Mouse (Mus musculus): ENCODE measurements at regions not wholly inside any gene's neighbourhood (a gene's known extent, or its start where the extent isn't known, plus 50 kb on each side); places are given as distances from the start of the nearest gene placed in this dataset.

DNA sequence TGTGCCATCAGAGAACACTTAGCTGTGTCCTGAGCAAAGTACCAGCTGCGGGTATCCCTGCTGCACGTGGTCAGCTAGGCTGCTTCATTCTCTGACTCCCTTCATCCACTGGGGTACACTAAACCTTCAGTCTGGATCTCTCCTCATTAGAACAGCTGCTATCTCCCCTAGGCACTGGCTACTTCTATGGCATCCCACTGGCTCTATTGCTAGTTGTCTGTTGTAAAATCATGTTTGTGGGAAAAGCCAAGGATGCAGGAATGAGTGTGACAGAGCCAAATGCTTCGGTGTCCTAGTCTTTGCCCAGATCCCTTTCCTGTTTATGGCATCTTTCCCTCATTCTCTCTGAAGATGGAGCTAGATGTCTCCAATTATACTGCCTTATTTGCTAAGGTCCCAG is 440.9 kb downstream of the Nbas start:
- H3K4me1 ChIP-seq (replicated peaks; ENCODE audit: control insufficient read depth, insufficient read depth, low read length), result no peaks in the 10 kb centered on the region
- no peaks in the 10 kb centered on the region for H3K9me3 ChIP-seq (ENCODE audit: control insufficient read depth)
- no peaks in the 10 kb centered on the region for H3K36me3 ChIP-seq (ENCODE audit: control insufficient read depth, insufficient read depth)
- no peak overlapping the region for H3K9ac ChIP-seq (ENCODE audit: low read depth, low read length)
- no peak for ATAC-seq
- WGBS, result 89% methylated on average over 3 of the region's 3 CpGs
- no peak overlapping the region for H3K4me2 ChIP-seq (replicated peaks; ENCODE audit: low read depth)
- H3K27me3 ChIP-seq (replicated peaks; ENCODE audit: control insufficient read depth, insufficient read depth, low read length), result no peaks in the 10 kb centered on the region
- H3K4me3 ChIP-seq (ENCODE audit: low read depth, low read length), result no peak overlapping the region
- no peak for TF ChIP-seq CTCF (IDR thresholded peaks at IDR 0.05; ENCODE audit: low read depth)
- no peak overlapping the region for H3K27ac ChIP-seq (ENCODE audit: low read depth, low read length)

DNA sequence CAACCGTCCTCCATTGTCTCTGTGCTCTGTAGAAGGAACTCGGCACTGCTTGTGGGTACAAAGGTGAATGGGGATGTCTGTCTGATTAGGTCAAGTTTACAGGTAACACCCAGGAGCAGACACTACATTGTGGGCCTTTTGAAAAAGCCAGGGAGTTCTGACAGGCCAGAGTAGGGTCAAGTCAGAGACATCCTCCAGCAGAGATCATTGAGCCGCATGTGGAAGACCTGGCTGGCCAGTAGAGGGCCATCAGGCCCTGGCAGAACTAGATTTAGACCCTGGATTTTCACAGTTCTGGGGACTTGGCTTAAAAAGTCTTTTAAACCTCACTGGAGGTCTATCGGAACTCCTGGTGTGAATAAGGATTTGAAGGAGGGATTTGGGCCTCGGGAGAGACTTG is 438.8 kb downstream of the Nbas start:
- Histone ChIP-seq H3K27ac (ENCODE audit: low read depth, low read length) (no peak overlapping the region), H3K27me3 (replicated peaks; ENCODE audit: control insufficient read depth, insufficient read depth, low read length) (no peaks in the 10 kb centered on the region), H3K36me3 (ENCODE audit: control insufficient read depth, insufficient read depth) (no peaks in the 10 kb centered on the region), H3K4me3 (ENCODE audit: low read depth, low read length) (no peak overlapping the region), H3K9me3 (ENCODE audit: control insufficient read depth) (no peaks in the 10 kb centered on the region), H3K4me1 (replicated peaks; ENCODE audit: control insufficient read depth, insufficient read depth, low read length) (no peaks in the 10 kb centered on the region), H3K9ac (ENCODE audit: low read depth, low read length) (no peak overlapping the region), H3K4me2 (replicated peaks; ENCODE audit: low read depth) (no peak overlapping the region)
- 78% methylated on average over 5 of the region's 5 CpGs for WGBS
- peak; percentile 60 for TF ChIP-seq CTCF (IDR thresholded peaks at IDR 0.05; ENCODE audit: low read depth)
- no peak for ATAC-seq

DNA sequence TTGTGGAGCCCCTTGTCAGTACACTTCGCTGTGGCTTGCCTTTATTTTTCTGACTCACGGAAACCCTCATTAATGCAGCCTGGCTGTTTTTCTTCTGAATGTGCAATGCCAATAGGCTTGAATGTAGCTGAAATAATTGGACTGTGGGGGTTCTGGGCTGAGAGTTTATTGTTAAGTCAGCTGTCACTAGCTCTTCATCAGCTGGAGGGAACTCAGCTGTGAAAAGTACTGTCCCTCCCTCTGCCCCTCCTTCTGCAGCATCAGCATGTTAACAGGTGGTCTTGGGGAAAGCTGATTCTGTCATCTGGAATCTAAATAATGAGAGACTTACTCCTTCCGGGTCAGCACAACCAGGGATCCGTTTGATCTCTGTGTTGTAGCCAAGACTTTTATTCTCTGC is 437.6 kb downstream of the Nbas start:
- no peak overlapping the region for H3K27ac ChIP-seq (ENCODE audit: low read depth, low read length)
- no peaks in the 10 kb centered on the region for H3K27me3 ChIP-seq (replicated peaks; ENCODE audit: control insufficient read depth, insufficient read depth, low read length)
- no peak overlapping the region for H3K9ac ChIP-seq (ENCODE audit: low read depth, low read length)
- no peak overlapping the region for H3K4me3 ChIP-seq (ENCODE audit: low read depth, low read length)
- no peaks in the 10 kb centered on the region for H3K9me3 ChIP-seq (ENCODE audit: control insufficient read depth)
- H3K36me3 ChIP-seq (ENCODE audit: control insufficient read depth, insufficient read depth), result no peaks in the 10 kb centered on the region
- no peaks in the 10 kb centered on the region for H3K4me1 ChIP-seq (replicated peaks; ENCODE audit: control insufficient read depth, insufficient read depth, low read length)
- no peak for ATAC-seq
- no peak for TF ChIP-seq CTCF (IDR thresholded peaks at IDR 0.05; ENCODE audit: low read depth)
- no peak overlapping the region for H3K4me2 ChIP-seq (replicated peaks; ENCODE audit: low read depth)
- 64% methylated on average over 4 of the region's 4 CpGs for WGBS

DNA sequence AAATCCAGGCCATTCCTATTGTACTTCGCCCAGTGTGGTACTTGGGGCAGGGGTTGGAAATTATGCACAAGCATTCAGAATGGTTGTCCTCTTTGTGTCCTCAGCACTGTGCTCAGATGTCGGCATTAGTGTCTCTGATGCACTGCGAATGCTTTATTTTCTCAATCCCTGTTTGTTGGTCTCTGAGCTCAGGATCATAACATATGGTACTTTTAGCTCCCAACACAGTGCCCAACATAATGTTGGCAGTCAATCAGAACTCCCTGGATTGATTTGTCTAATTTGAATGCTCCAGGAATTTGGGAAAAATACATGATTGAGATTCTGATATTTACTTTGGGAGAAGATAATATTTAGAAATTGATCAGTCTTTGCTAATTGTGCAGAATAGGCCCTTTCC is 434.7 kb downstream of the Nbas start:
- Histone ChIP-seq H3K4me2 (replicated peaks; ENCODE audit: low read depth) (no peak overlapping the region), H3K27me3 (replicated peaks; ENCODE audit: control insufficient read depth, insufficient read depth, low read length) (no peaks in the 10 kb centered on the region), H3K4me1 (replicated peaks; ENCODE audit: control insufficient read depth, insufficient read depth, low read length) (no peaks in the 10 kb centered on the region), H3K9ac (ENCODE audit: low read depth, low read length) (no peak overlapping the region), H3K4me3 (ENCODE audit: low read depth, low read length) (no peak overlapping the region), H3K9me3 (ENCODE audit: control insufficient read depth) (no peaks in the 10 kb centered on the region), H3K27ac (ENCODE audit: low read depth, low read length) (no peak overlapping the region), H3K36me3 (ENCODE audit: control insufficient read depth, insufficient read depth) (no peaks in the 10 kb centered on the region)
- TF ChIP-seq CTCF (IDR thresholded peaks at IDR 0.05; ENCODE audit: low read depth), result no peak
- WGBS, result 89% methylated on average over 3 of the region's 3 CpGs
- no peak for ATAC-seq

GRCm38 (mm10) chr12:13699858-13700257 is 430.9 kb downstream of the Nbas start:
- no peak for ATAC-seq
- WGBS, result 73% methylated on average over 2 of the region's 2 CpGs
- no peak overlapping the region for H3K4me2 ChIP-seq (replicated peaks; ENCODE audit: low read depth)

GRCm38 (mm10) chr12:13698834-13699233 is 429.9 kb downstream of the Nbas start:
- Histone ChIP-seq H3K9me3 (ENCODE audit: control insufficient read depth) (no peaks in the 10 kb centered on the region), H3K27me3 (replicated peaks; ENCODE audit: control insufficient read depth, insufficient read depth, low read length) (no peaks in the 10 kb centered on the region), H3K4me2 (replicated peaks; ENCODE audit: low read depth) (no peak overlapping the region), H3K36me3 (ENCODE audit: control insufficient read depth, insufficient read depth) (no peaks in the 10 kb centered on the region), H3K27ac (ENCODE audit: low read depth, low read length) (no peak overlapping the region), H3K4me1 (replicated peaks; ENCODE audit: control insufficient read depth, insufficient read depth, low read length) (no peaks in the 10 kb centered on the region), H3K4me3 (ENCODE audit: low read depth, low read length) (no peak overlapping the region), H3K9ac (ENCODE audit: low read depth, low read length) (no peak overlapping the region)
- 49% methylated on average over 4 of the region's 4 CpGs for WGBS
- no peak for TF ChIP-seq CTCF (IDR thresholded peaks at IDR 0.05; ENCODE audit: low read depth)
- no peak for ATAC-seq

More at GRCm38 (mm10) chr12:13699858-13700257, 430.9 kb downstream of the Nbas start:
- no peaks in the 10 kb centered on the region for H3K27me3 ChIP-seq (replicated peaks; ENCODE audit: control insufficient read depth, insufficient read depth, low read length)
- H3K36me3 ChIP-seq (ENCODE audit: control insufficient read depth, insufficient read depth), result no peaks in the 10 kb centered on the region
- no peak overlapping the region for H3K9ac ChIP-seq (ENCODE audit: low read depth, low read length)
- no peak overlapping the region for H3K27ac ChIP-seq (ENCODE audit: low read depth, low read length)
- H3K9me3 ChIP-seq (ENCODE audit: control insufficient read depth), result no peaks in the 10 kb centered on the region
- no peaks in the 10 kb centered on the region for H3K4me1 ChIP-seq (replicated peaks; ENCODE audit: control insufficient read depth, insufficient read depth, low read length)
- no peak for TF ChIP-seq CTCF (IDR thresholded peaks at IDR 0.05; ENCODE audit: low read depth)
- H3K4me3 ChIP-seq (ENCODE audit: low read depth, low read length), result no peak overlapping the region

Data from intestine, postnatal 0 days (tissue).